Mouse (Mus musculus): Measurements from ENCODE around the gene Gal3st4.
"Not testable (repeated sequence)": the region's sequence is repeated elsewhere in the genome, so short reads cannot be mapped to it uniquely, and the experiment has no call there.

Gal3st4 gene

DNA sequence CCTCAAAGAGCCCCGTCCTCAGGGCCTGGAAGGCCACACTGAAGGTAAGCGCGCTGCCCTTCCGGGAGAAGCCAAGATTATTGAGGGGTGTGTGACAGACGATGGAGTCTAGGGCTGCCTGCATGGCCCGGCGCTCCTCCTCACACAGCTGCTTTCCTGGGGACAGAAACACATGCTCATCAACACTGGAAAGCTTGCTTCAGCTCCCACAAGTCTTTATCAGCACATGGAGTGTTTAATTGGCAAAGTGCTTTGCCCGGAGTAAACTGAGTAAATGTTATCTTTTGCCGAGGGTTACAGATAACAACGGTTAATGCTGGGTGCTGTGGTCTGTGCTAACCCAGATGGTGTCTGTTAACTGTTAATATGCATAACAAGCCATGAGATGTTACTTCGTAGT is 11.8 kb downstream of the Gal3st4 start:
- DNase-seq = no peak

DNA sequence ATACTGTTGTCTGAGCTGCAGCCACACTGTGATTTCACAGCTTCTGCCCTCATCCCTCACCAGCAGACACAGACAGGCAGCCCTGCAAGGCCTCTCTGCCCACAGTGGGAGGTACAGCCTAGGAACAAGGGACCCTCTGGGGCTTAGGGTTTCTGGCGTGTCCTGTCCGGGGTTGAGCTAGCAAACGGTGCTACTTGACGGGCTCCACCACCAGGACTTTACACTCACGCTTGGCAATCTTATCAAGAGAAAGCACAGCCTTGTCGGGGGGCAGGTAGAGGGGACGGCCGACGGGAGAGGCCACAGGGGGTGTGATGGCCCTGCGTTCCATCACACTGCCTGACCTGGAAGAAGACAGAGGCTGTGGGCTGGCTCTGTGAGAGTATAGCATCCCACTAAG is 12.6 kb downstream of the Gal3st4 start:
- no peak for DNase-seq

DNA sequence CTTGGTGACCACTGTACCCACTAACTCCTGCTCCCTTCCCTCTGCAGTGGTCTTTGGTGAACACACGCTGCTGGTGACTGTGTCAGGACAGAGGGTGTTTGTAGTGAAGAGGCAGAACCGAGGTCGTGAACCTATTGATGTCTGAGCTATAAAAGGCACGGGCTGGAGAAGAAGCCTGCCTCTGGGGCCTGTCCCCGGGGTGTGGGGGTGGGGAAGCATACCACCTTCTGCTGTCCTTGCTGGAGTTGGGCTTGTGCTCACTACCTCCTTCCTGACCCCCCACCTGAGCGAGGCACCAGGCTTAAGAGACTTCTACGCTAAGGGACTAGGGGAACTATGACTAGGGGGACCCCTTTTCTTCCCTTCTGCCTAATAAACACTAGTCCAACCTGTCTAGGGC is 13.6 kb downstream of the Gal3st4 start:
- no peak for DNase-seq

DNA sequence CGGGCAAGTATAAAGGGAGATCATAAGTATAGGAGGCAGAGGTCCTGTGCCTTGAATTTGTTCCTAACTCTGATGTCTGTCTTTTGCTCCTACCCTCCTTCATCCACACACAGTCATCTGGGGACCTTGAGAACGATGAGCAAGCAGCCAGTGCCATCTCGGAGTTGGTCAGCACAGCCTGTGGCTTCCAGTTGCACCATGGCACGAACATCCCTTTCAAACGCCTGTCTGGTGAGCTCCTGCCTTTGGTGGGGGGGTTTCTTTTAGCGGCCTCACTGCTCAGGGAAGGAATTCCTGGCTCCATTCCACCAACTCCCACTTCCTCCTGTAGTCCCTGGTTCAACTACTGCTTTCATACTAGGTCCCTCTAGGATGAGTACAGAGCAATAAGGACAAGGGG is 14.1 kb downstream of the Gal3st4 start:
- DNase-seq = no peak

DNA sequence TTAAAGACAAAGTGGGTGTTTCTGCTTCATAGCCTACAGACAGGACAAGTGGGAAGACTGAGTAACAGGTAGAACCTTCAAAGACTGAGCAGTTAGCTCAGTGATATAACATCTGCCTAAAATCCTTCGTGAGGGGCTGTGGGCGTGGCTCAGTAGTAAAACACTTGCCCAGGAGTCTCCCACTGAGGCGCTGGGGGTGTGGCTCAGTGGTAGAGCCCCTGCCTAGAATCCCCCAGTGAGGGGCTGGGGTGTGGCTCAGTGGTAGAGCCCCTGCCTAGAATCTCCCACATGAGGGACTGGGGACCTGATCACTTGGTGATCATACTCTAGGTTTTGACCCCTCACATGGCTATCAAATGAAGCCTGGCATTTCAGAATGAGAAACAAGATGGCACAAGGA is 14.6 kb downstream of the Gal3st4 start:
- DNase-seq = no peak

DNA sequence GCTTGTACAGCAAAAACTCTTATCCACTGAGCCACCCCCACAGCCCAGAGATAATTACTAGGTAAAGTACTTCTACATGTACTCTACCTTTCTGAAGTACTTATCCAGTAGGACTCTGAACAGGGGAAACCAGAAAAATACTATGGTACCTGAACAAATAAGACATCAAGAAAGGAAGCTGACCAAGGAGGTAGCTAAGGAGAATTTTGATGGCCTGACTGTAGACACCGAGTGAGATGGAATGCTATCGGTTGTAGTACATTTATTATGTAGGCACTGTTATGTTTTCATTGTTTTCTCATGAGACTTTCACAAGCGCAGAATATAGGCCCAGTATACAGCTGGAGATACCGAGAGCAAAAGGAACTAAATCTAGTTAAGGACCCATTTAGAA is 15.1 kb downstream of the Gal3st4 start:
- no peak for DNase-seq

DNA sequence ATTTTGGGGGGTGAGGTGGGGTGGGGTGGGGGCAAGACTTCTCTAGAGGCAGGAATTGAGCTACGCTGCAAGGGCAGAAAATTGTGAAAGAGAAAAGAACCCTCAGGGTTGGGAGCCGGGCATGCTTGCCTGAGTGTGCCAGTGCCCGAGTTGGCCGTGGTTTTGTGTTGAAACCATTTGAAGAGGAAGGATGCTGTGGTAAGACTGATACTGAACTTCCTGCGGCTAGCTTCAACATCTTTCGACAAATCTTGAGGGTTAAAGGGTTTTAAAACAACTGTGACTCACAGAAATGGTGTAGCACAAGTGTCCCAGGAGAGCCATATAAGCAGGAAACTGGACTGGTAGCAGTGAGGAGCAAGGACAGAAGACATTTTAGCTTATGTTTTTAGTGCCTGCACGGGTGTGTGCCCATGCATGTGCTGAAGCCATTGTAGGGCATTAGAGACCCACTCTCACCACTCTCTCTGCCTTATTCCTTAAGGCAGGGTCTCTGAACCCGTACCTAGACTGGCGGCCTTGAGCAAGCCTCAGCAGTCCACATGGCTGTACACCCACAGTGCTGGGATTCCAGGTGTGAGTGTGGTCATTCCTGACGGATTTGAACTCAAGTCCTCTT is 15.6 kb downstream of the Gal3st4 start:
- DNase-seq = peak in 1 of 2 experiments; percentile 35

DNA sequence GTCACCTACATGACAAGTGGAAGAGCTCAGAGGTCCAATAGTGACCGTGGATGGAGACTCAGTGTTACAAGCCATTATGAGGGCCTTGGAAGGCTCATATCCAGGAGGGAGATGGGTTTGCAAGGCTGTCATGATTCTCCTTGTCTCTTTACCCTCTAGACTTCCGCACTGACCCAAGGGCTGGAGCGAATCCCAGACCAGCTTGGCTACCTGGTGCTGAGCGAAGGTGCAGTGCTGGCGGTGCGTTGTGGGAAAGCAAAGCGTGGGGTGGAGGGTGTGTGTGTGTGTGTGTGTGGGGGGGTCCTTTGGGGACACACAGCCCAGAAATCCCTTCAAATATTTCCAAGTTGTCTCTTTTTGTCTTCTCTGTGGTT is 16.6 kb downstream of the Gal3st4 start:
- no peak for DNase-seq

DNA sequence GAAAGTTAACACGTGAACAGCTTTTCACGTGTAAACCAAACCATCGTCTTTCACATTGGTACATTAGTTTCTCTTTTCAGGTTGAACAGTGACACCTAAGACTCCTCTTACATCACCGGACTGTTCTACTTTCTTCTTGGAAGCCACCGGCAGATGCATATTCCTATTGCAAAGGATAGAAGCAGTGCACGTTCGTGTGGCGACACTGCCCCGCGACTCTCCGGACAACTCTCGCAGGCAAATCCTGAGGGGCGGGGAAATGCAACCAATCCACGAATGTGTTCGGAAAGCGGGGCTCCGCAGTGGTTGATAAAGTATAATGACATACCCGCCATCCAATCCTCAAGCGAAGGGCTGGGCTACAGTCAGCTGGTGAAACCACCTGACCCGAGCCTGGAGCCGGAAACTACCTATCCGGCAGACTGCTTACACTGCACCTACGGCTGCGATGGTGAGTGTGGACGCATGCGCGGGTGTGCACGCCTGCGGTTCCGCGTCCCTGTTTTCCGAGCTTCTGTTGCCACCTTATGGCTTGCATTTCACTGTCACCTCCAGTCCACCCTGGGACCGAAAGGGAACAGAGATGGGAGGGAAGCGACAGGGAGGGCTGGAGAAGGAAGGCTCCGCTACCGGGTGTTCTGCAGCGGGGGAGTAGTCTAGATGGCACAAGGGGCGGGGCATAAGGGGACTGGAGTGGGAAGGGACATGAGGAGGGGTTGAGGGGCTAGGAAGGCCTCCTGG is 17.1 kb downstream of the Gal3st4 start, which contains the start of gene Lamtor4:
Gene Lamtor4 (plus strand): TSS at position 130 of the 741 bp plus-strand sequence.
- DNase-seq = peak; percentile 97

DNA sequence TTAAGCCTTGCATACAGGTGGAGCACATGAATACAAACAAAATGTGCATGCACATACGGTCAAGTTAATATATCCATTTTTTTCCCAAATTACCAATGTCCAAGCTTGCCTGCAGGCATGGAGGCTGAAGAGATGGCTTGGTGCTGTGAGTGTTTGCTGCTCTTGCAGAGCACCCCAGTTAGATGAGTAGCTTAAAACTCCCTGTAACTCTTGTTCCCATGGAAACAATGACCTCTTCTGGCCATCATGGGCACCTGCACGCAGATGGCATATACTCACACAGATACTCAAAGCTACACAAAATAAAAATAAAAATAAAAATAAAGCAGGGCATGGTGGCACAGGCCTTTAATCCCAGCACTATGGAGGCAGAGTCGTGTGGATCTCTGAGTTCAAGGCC is 19.6 kb downstream of the Gal3st4 start:
- DNase-seq = no peak

DNA sequence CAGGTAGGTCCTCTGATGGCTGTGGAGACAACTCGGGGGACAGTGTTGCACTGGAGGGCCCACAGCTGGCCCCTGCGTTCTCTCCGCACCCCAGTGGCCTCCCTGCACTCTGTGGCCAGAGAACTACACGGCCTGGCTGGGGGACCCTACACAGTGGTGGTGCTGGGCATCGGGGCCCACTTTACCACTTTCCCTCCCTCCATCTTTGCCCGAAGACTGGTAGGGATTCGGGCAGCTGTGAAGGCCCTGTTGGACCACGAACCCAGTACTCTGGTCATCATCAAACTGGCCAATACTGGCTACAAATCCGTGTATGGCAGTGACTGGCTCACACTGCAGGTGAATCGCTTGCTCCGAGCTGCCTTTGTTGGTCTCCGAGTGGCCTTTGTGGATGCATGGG is 21.5 kb downstream of the Gal3st4 start:
- DNase-seq = no peak

DNA sequence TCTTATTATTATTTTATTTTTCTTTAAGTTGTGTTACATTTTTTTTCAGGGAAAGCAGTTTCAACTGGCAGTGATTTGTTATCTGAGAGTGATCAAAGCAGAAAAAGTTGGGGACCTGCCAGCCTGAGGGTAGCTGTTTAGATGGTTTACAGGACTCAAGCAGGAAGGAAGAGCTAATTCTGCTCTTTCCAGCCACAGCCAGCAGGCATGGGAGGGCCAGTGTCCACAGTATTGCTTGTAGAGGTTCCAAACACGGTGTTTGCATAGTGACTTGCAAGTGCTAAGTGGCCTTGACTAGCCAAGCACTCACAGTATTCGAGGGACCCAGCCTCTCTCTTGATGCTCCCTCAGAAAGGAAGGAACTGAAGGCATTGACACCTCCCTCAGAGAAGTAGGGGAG is 31.1 kb downstream of the Gal3st4 start:
- DNase-seq = peak in 1 of 2 experiments; percentile 27

DNA sequence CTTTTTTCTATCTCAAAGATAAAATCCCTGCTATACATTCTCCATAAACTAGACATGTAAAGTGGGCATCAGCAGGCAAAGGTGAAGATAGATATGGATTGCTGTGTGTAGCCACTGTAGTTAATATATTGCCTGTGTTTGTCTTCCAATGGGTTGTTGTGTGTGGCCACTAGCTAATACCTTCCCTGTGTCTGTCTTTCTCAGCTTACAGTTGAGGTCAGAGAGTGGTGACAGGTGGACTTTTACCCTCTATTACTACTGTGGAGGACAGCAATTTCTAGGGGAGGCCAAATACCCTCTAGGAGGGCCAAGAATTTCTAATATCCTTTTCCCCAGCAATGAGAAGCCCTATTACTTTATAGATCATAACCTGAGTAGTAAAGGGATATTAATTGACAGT is 38.4 kb downstream of the Gal3st4 start:
- no peak for DNase-seq

DNA sequence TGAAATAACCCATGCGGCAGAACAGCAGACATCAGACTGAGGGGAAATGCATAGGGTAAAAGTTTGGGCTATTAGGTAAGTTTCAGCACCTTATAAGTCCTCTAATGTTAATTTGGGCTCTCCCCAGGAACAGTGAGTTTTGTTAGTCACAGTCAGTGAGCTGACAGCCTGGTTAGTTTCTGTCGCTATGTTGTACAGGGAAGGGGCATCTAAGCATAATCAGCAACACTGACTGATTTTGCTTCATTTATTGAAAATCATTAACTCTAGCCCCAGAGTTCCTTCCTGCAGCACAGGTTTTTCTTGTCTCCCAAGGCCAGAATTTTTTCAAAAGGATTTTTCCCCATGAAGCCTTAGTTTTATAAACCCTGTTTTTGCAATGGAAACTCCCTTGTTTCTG is 38.9 kb downstream of the Gal3st4 start:
- DNase-seq = no peak

DNA sequence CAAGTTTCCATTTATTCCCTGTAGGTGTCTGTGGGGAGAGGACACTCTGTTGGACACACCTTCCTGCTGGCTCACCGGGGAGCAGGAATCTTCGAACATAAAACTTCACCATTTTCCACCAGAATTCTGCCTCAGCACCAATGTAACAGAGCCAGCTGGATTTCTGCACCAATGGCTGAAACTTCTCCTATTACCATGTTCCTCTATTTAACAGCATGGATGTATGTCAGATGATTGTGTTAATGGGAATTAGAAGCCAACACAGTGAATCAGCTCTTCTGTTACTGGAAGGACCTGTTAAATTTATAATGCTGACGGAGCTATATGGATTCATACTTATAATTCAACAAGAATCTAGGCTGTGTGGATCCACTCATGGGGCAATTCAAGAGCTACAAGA is 43.1 kb downstream of the Gal3st4 start:
- DNase-seq = no peak

DNA sequence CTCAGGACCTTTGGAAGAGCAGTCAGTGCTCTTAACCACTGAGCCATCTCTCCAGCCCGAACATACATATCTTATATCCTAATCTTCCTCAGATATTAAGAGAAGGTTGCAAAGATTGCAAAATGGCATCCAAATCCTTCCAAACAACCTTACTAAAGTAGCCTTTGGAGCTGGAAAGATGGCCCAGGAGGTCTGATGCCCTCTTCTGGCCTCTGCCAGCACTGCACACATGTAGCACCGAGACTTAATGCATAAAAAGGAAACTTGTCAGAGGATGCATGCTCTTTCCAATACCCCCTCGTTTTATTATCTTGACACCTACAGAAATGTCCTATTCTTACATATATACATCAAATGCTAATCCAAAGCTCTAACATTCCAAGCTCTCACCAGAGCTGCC is 44.6 kb downstream of the Gal3st4 start:
- DNase-seq = peak in 1 of 2 experiments; percentile 15

DNA sequence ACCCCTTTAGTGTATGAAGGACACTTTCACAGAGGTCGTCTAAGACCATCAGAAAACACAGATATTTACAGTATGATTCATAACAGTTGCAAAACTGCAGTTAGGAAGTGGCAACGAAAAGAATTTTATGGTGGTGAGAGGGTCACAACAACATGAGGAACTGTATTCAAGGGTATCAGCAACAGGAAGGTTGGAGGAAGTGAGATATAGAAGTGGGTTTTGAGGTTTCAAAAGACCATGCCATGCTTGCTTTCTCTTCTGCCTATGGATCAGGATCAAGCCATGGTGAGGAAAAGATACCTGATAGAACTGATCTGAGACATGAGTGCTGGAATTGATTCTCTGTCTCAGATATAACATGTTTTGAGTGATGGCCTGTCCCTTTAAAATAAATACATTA is 45.3 kb downstream of the Gal3st4 start:
- no peak for DNase-seq

DNA sequence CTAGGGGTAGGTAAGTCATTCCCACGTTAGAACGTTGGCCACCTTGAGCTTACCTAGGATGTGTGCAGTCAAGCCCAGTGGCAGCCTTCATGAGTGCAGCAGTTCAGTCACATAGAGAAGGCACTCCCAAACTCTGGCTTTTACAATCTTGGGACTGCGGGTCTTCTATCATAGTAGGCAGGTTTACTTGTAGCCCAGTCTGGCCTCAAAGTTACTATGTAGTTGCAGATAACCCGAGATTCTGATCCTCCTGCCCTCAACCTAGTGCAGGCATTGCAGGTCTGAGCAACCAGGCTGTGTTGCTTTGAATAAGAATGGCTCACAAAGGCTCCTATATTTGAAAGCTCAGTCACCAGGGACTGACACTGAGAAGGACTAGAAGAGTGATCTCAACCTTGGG is 46.1 kb downstream of the Gal3st4 start:
- DNase-seq = no peak

DNA sequence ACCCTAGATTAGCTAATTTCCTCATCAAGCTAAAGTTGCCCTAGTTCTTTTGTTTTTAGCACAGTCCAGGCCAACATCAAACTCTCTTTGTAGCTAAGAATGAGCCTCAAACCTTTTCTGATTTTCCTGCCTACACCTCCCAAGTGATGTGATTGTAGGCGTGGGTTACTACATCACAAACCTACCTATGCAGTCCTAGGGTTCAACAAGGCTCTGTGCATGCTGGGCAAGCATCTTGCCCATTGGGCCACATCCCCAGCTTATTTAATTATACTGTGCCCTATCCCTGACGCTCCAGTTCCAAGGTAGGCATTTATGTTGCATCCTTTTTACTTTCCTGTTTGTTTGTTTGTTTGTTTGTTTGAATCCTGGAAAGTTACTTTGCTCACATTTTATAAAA is 46.9 kb downstream of the Gal3st4 start, which contains the start of gene Nxpe5:
Gene Nxpe5 (plus strand): TSS at position 199 of the 400 bp plus-strand sequence.
- DNase-seq = no peak

DNA sequence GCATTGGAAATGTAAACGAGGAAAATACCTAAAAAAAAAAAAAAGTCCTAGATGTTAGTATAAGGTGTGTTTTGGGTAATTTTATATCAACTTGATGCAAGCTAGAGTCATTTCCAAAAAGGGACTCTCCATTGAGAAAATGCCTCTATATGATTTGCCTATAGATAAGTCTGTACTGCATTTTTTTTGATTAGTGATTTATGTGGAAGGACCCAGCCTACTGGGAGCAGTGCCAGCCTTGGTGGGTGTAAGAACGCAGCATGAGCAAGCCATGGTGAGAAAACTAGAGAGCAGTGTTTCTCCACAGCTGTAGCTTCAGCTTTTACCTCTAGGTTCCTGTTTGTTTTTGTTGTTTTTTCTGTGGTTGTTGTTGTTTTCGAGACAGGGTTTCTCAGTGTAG is 49.4 kb downstream of the Gal3st4 start:
- no peak for DNase-seq

DNA sequence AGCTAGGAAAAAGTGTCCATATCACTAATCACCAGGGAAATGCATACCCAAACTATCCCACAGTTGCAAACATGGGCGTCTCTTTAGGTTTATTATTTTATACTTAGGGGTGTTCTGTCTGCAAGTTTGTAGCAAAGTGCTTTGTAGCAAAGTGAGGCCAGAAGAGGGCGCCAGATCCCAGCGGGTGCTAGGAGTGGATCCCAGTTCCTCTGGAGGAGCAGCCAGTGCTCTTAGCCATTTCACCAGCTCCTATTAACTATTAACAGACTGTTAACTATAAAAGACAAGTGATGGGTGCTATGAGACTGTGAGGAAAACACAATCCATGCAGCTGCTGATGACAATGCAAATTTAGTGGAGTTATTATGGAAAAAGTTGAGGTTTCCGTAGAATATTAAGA is 50.5 kb downstream of the Gal3st4 start:
- peak; percentile 75 to 78 for DNase-seq

DNA sequence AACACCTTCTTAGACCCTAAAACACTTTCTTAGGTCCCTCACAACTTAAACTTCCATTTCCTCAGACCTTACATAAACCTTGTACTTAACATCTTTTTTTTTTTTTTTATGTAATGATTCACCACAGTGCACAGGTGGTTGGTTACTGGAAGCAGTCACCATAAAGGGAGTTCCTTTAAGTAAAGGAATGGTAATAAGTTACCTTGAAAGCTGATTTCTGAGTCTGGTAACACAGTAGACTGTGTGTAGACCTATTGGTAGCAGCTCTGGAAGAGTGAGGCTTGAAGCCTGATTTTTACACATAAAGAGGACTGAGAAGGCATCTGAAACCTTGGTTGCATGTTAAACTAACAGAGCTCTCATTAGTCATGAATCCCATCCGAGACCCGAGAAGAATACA is 52.8 kb downstream of the Gal3st4 start:
- DNase-seq = no peak

DNA sequence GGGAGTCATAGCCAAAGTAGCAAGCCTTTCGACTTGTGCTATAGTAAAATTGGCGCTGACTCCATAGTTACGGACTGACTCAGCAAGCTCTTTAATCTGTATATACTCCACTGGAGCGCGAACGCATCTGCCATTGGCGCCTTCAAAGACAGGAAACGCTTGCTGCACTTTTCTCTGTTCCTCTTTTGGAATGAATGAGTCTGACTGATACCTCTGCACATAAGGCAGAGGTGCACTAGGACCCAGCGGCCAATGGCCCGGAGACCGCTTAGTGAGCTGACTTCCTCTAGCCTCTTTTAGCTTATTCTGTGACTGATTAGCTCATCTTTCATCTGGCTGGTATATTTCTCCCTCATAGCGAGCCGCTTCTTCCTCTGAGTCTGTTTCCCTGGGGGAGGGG is 56.0 kb downstream of the Gal3st4 start:
- not testable (repeated sequence) for DNase-seq
